Mouse (Mus musculus): ENCODE measurements around the gene Clip1. TPM values are rescaled to one million over a fixed set of nuclear protein-coding genes. Genes with fewer than 3 reads are reported as not detected.

Gene Clip1
- polyA plus RNA-seq, 1 experiment from 2014 or later: 74.3 TPM

- H3K4me1 ChIP-seq (ENCODE audit: control insufficient read depth, insufficient read depth, low read depth, low read length): no peaks in the 10 kb centered on the region
- H3K4me2 ChIP-seq (ENCODE audit: low read length): no peak overlapping the region
- H3K4me3 ChIP-seq (ENCODE audit: low read length): no peak overlapping the region
- no peaks in the 10 kb centered on the region for H3K27me3 ChIP-seq (replicated peaks; ENCODE audit: control insufficient read depth, insufficient read depth, low read length)
- no peaks in the 10 kb centered on the region for H3K9me3 ChIP-seq (ENCODE audit: control insufficient read depth, low read length)
- no peak overlapping the region for H3K27ac ChIP-seq (ENCODE audit: low read depth, low read length)
- H3K9ac ChIP-seq (ENCODE audit: low read depth, low read length): no peak overlapping the region
- no peak for ATAC-seq
- 98% methylated on average over 10 of the region's 10 CpGs for WGBS
- H3K36me3 ChIP-seq (ENCODE audit: control insufficient read depth, insufficient read depth, low read length): peaks cover 26% of the 10 kb centered on the region
These were observed 53.2 kb downstream of the Clip1 start for GRCm38 (mm10) chr5:123631210-123631609.

- no peak overlapping the region for H3K4me3 ChIP-seq (ENCODE audit: low read length)
- no peak overlapping the region for H3K9ac ChIP-seq (ENCODE audit: low read depth, low read length)
- no peak overlapping the region for H3K4me2 ChIP-seq (ENCODE audit: low read length)
- peaks cover 13% of the 10 kb centered on the region for H3K36me3 ChIP-seq (ENCODE audit: control insufficient read depth, insufficient read depth, low read length)
- H3K27me3 ChIP-seq (replicated peaks; ENCODE audit: control insufficient read depth, insufficient read depth, low read length): no peaks in the 10 kb centered on the region
- no peak for ATAC-seq
- no peaks in the 10 kb centered on the region for H3K9me3 ChIP-seq (ENCODE audit: control insufficient read depth, low read length)
- 32% methylated on average over 8 of the region's 8 CpGs for WGBS
- no peaks in the 10 kb centered on the region for H3K4me1 ChIP-seq (ENCODE audit: control insufficient read depth, insufficient read depth, low read depth, low read length)
- H3K27ac ChIP-seq (ENCODE audit: low read depth, low read length): no peak overlapping the region
These were observed 57.8 kb downstream of the Clip1 start for GRCm38 (mm10) chr5:123626631-123627030.

GRCm38 (mm10) chr5:123622421-123622820, 62.0 kb downstream of the Clip1 start:
- Histone ChIP-seq H3K4me1 (ENCODE audit: control insufficient read depth, insufficient read depth, low read depth, low read length) (no peaks in the 10 kb centered on the region), H3K4me2 (ENCODE audit: low read length) (no peak overlapping the region), H3K9ac (ENCODE audit: low read depth, low read length) (no peak overlapping the region), H3K9me3 (ENCODE audit: control insufficient read depth, low read length) (no peaks in the 10 kb centered on the region), H3K27ac (ENCODE audit: low read depth, low read length) (no peak overlapping the region), H3K27me3 (replicated peaks; ENCODE audit: control insufficient read depth, insufficient read depth, low read length) (no peaks in the 10 kb centered on the region), H3K36me3 (ENCODE audit: control insufficient read depth, insufficient read depth, low read length) (peaks cover 10% of the 10 kb centered on the region), H3K4me3 (ENCODE audit: low read length) (no peak overlapping the region)
- ATAC-seq: no peak
- WGBS: 44% methylated on average over 13 of the region's 13 CpGs

- WGBS: 75% methylated on average over 2 of the region's 2 CpGs
- ATAC-seq: no peak
- H3K4me3 ChIP-seq (ENCODE audit: low read length): no peak overlapping the region
- H3K36me3 ChIP-seq (ENCODE audit: control insufficient read depth, insufficient read depth, low read length): peaks cover 27% of the 10 kb centered on the region
- no peak overlapping the region for H3K27ac ChIP-seq (ENCODE audit: low read depth, low read length)
- H3K4me2 ChIP-seq (ENCODE audit: low read length): no peak overlapping the region
- H3K27me3 ChIP-seq (replicated peaks; ENCODE audit: control insufficient read depth, insufficient read depth, low read length): no peaks in the 10 kb centered on the region
- no peaks in the 10 kb centered on the region for H3K9me3 ChIP-seq (ENCODE audit: control insufficient read depth, low read length)
- H3K4me1 ChIP-seq (ENCODE audit: control insufficient read depth, insufficient read depth, low read depth, low read length): no peaks in the 10 kb centered on the region
- no peak overlapping the region for H3K9ac ChIP-seq (ENCODE audit: low read depth, low read length)
These were observed 65.9 kb downstream of the Clip1 start for GRCm38 (mm10) chr5:123618558-123618957.

- no peak overlapping the region for H3K4me2 ChIP-seq (ENCODE audit: low read length)
- no peaks in the 10 kb centered on the region for H3K9me3 ChIP-seq (ENCODE audit: control insufficient read depth, low read length)
- no peak overlapping the region for H3K4me3 ChIP-seq (ENCODE audit: low read length)
- H3K9ac ChIP-seq (ENCODE audit: low read depth, low read length): no peak overlapping the region
- H3K27ac ChIP-seq (ENCODE audit: low read depth, low read length): no peak overlapping the region
- 95% methylated on average over 24 of the region's 24 CpGs for WGBS
- no peaks in the 10 kb centered on the region for H3K27me3 ChIP-seq (replicated peaks; ENCODE audit: control insufficient read depth, insufficient read depth, low read length)
- H3K36me3 ChIP-seq (ENCODE audit: control insufficient read depth, insufficient read depth, low read length): peaks cover 36% of the 10 kb centered on the region
- no peaks in the 10 kb centered on the region for H3K4me1 ChIP-seq (ENCODE audit: control insufficient read depth, insufficient read depth, low read depth, low read length)
- no peak for ATAC-seq
These were observed 70.2 kb downstream of the Clip1 start for GRCm38 (mm10) chr5:123614246-123614645.

- no peaks in the 10 kb centered on the region for H3K4me1 ChIP-seq (ENCODE audit: control insufficient read depth, insufficient read depth, low read depth, low read length)
- WGBS: 22% methylated on average over 4 of the region's 4 CpGs
- ATAC-seq: peak; percentile 69; the same call in 1 of the 2 replicates
These were observed 74.6 kb downstream of the Clip1 start for GRCm38 (mm10) chr5:123609843-123610242.

GRCm38 (mm10) chr5:123609416-123609815, 75.0 kb downstream of the Clip1 start:
- no peak for ATAC-seq
- Histone ChIP-seq H3K27me3 (replicated peaks; ENCODE audit: control insufficient read depth, insufficient read depth, low read length) (no peaks in the 10 kb centered on the region), H3K36me3 (ENCODE audit: control insufficient read depth, insufficient read depth, low read length) (peaks cover 34% of the 10 kb centered on the region), H3K4me2 (ENCODE audit: low read length) (no peak overlapping the region), H3K4me3 (ENCODE audit: low read length) (no peak overlapping the region), H3K27ac (ENCODE audit: low read depth, low read length) (no peak overlapping the region), H3K9me3 (ENCODE audit: control insufficient read depth, low read length) (no peaks in the 10 kb centered on the region), H3K4me1 (ENCODE audit: control insufficient read depth, insufficient read depth, low read depth, low read length) (no peaks in the 10 kb centered on the region), H3K9ac (ENCODE audit: low read depth, low read length) (no peak overlapping the region)
- 88% methylated on average over 7 of the region's 7 CpGs for WGBS

More at GRCm38 (mm10) chr5:123609843-123610242, 74.6 kb downstream of the Clip1 start:
- Histone ChIP-seq H3K27ac (ENCODE audit: low read depth, low read length) (no peak overlapping the region), H3K4me2 (ENCODE audit: low read length) (no peak overlapping the region), H3K36me3 (ENCODE audit: control insufficient read depth, insufficient read depth, low read length) (peaks cover 34% of the 10 kb centered on the region), H3K9ac (ENCODE audit: low read depth, low read length) (no peak overlapping the region), H3K27me3 (replicated peaks; ENCODE audit: control insufficient read depth, insufficient read depth, low read length) (no peaks in the 10 kb centered on the region), H3K9me3 (ENCODE audit: control insufficient read depth, low read length) (no peaks in the 10 kb centered on the region), H3K4me3 (ENCODE audit: low read length) (no peak overlapping the region)

- peaks cover 27% of the 10 kb centered on the region for H3K36me3 ChIP-seq (ENCODE audit: control insufficient read depth, insufficient read depth, low read length)
- peaks cover 6% of the 10 kb centered on the region for H3K4me1 ChIP-seq (ENCODE audit: control insufficient read depth, insufficient read depth, low read depth, low read length)
- no peak overlapping the region for H3K4me2 ChIP-seq (ENCODE audit: low read length)
- H3K27ac ChIP-seq (ENCODE audit: low read depth, low read length): peak overlapping the region; percentile 29; the same call in 1 of the 2 replicates
- ATAC-seq: peak; percentile 83
- H3K9me3 ChIP-seq (ENCODE audit: control insufficient read depth, low read length): no peaks in the 10 kb centered on the region
- H3K4me3 ChIP-seq (ENCODE audit: low read length): no peak overlapping the region
- no peak overlapping the region for H3K9ac ChIP-seq (ENCODE audit: low read depth, low read length)
- no peaks in the 10 kb centered on the region for H3K27me3 ChIP-seq (replicated peaks; ENCODE audit: control insufficient read depth, insufficient read depth, low read length)
- WGBS: 51% methylated on average over 3 of the region's 3 CpGs
These were observed 77.2 kb downstream of the Clip1 start for GRCm38 (mm10) chr5:123607211-123607669.

- peak; percentile 77; the same call in 1 of the 2 replicates for ATAC-seq
- Histone ChIP-seq H3K4me2 (ENCODE audit: low read length) (peak overlapping the region; percentile 18), H3K27ac (ENCODE audit: low read depth, low read length) (peak overlapping the region; percentile 51; the same call in 1 of the 2 replicates), H3K9me3 (ENCODE audit: control insufficient read depth, low read length) (no peaks in the 10 kb centered on the region), H3K4me3 (ENCODE audit: low read length) (no peak overlapping the region), H3K27me3 (replicated peaks; ENCODE audit: control insufficient read depth, insufficient read depth, low read length) (no peaks in the 10 kb centered on the region), H3K9ac (ENCODE audit: low read depth, low read length) (no peak overlapping the region), H3K4me1 (ENCODE audit: control insufficient read depth, insufficient read depth, low read depth, low read length) (peaks cover 6% of the 10 kb centered on the region), H3K36me3 (ENCODE audit: control insufficient read depth, insufficient read depth, low read length) (peaks cover 28% of the 10 kb centered on the region)
- WGBS: 32% methylated on average over 11 of the region's 11 CpGs
These were observed 80.9 kb downstream of the Clip1 start for GRCm38 (mm10) chr5:123603496-123603895.

- peaks cover 6% of the 10 kb centered on the region for H3K4me1 ChIP-seq (ENCODE audit: control insufficient read depth, insufficient read depth, low read depth, low read length)
- no peak overlapping the region for H3K9ac ChIP-seq (ENCODE audit: low read depth, low read length)
- 86% methylated on average over 6 of the region's 6 CpGs for WGBS
- ATAC-seq: no peak
- no peak overlapping the region for H3K4me3 ChIP-seq (ENCODE audit: low read length)
- no peak overlapping the region for H3K27ac ChIP-seq (ENCODE audit: low read depth, low read length)
- no peaks in the 10 kb centered on the region for H3K9me3 ChIP-seq (ENCODE audit: control insufficient read depth, low read length)
- H3K4me2 ChIP-seq (ENCODE audit: low read length): no peak overlapping the region
- H3K27me3 ChIP-seq (replicated peaks; ENCODE audit: control insufficient read depth, insufficient read depth, low read length): no peaks in the 10 kb centered on the region
- H3K36me3 ChIP-seq (ENCODE audit: control insufficient read depth, insufficient read depth, low read length): peaks cover 27% of the 10 kb centered on the region
These were observed 82.2 kb downstream of the Clip1 start for GRCm38 (mm10) chr5:123602174-123602573.

All from hindbrain, embryonic 16.5 days (tissue).